Mouse (Mus musculus): ENCODE data around the gene Gm49354. TPM values are rescaled to one million over a fixed set of nuclear protein-coding genes. Genes with fewer than 3 reads are reported as not detected.
"Not testable (repeated sequence)": the region's sequence is repeated elsewhere in the genome, so short reads cannot be mapped to it uniquely, and the experiment has no call there.

Gene Gm49354
- total RNA-seq, 2 experiments from 2014 or later: not detected

DNA sequence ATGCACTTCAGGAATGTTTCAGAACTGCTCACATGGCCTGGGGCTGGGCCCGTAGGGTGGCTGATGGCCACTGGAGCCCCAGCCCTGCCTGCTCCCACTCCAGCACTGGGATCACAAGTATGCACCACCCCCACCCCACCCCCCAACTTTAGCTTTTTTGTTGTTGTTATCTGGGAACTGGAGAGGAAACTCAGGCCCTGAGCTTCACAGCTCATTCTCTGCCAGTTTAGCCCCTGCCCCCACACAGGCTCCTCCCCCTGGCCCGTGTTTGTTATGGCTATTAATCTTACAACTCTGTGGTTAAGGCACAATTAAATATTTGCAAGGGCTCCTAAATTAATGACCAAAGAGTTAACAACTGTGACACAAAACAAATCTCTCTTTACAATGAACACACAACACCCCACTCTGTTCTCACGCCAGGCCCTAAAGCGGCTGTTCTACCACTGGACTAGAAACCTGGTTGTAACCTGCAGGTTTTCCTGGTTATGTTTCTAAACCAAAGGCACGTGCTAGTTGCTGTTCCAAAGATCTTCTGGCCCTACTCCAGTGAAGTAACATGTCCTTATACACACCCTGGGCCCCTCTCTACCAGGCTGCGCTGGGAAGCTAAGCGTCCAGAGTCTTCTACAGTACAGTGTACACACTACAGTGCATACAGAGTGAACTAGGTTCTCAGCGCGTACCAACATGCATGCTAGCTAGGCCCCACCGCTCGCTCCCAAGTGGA is 15.1 kb downstream of the Gm49354 start:
- DNase-seq: peak; percentile 29

DNA sequence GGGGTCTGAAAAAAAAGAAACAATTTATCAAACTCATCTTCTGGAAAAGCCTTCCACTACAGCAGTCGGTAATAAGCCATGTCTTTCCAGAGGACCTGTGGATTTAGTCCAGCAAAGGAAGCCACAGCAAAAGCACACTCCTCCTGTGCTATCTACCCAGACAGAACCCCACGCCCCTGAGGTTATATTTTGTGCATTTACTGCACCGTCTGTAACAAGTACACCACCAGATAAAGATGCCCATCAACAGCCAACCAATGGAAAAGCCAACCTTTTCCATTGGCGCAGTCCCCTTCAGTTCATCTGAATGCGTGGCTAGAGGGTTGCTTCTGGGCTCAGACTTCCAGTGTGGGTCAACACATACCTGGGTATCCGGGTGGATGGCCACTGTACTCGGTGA is 19.3 kb downstream of the Gm49354 start:
- no peak for DNase-seq

DNA sequence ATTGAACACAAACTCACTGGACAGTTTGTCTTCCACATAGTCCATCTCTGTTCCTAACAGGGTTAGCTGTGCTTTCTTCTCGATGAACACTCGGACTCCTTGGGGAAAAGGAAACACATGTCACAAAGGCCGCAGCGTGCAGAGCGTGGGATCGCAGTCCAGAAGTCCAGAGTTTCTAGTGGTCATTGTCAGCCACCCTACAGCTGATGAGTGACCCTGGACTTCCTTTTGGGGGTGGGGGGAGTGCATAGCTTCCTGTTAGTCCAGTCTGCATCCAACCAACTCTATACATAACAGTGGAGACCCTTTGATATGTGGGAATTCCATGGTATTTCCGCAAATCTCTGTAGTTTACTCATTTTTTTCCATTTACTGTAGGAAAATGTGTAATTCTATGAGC is 25.1 kb downstream of the Gm49354 start:
- no peak for DNase-seq

DNA sequence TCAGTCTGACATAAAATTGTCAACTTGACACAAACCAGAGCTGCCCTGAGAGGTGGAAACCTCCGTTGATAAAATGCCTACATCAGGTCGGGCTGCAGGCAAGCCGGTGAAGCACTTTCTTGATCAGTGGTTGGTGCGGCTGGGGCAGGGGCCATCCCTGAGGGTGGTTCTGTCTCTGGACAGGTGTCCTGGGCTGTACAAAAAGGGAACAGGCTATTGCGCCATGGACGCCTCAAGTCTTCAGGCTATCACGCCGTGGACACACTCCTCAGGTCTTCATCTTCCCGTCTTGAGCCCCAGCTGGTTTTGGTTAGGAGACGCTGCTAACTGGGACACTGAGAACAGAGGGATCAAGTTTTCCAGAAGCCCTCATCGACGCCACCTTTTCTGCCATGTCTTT is 31.7 kb downstream of the Gm49354 start:
- DNase-seq: no peak

DNA sequence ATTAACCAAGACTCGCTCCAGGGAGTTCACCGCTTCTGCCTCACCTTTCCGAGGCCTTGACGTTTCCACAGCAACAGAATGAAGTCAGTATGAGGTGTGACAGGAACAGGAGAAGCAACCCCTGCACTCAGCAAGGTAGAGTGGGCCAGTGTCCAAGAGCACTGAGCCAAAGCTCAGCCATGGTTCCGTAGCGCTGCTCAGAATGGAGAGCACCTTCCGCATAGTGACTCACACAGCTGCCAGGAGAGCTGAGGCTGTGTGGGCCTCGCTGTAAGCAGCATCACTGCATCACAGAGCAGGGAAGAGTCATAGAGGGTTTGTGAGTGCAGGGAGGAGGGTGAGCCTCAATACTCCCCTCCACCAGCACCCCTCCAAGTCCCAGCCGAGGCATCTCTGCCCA is 35.3 kb downstream of the Gm49354 start, which contains the start of gene 1700014D04Rik:
1700014D04Rik (minus strand) TSS at position 42 of the 400 bp plus-strand sequence.
- no peak for DNase-seq

GRCm38 (mm10) chr13:59746164-59746563 is 35.9 kb downstream of the Gm49354 start:
- DNase-seq: peak; percentile 40

GRCm38 (mm10) chr13:59745462-59745861 is 36.6 kb downstream of the Gm49354 start:
- DNase-seq: no peak

DNA sequence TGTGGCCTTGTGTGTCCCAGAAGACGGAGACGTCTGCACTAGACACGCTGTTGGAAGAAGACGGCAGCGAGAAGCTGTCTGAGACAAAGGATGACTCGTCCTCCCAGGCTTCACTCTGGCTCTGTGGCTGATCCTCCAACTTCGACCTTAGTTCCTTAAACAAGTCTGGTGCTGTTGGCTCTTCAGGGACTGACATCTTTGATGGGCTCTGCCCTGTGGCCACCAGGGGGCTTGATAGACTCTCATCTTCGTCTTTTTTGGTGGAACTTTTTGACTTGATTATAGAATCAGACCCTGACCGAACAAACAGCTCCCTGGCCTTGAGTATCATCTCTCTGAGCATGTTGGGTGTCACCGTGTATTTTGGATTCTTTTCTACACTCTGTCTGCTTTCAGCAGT is 40.3 kb downstream of the Gm49354 start:
- peak; percentile 46 for DNase-seq

- DNase-seq: peak; percentile 67
These were observed 40.9 kb downstream of the Gm49354 start for GRCm38 (mm10) chr13:59741096-59741495.

DNA sequence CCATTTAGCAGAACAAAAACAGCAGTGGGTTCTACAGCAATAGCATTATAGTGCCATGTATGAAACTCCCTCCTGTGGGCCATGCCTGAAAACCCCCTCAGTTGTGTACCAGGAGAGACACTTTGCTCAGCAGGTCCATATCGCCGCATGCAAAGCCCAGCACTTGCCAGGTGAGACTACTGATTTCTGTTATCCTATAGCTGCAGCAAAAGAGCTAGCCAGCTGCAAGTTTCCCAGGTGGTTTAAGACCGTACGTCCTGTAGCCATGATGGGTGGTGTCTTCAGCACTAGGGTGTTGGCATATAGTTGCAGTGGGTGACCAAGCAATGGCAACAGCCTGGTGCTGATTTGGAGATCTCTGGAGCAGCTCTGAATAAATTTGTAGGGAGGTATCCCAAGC is 42.6 kb downstream of the Gm49354 start:
- no peak for DNase-seq

GRCm38 (mm10) chr13:59738455-59738854 is 43.6 kb downstream of the Gm49354 start:
- no peak for DNase-seq

DNA sequence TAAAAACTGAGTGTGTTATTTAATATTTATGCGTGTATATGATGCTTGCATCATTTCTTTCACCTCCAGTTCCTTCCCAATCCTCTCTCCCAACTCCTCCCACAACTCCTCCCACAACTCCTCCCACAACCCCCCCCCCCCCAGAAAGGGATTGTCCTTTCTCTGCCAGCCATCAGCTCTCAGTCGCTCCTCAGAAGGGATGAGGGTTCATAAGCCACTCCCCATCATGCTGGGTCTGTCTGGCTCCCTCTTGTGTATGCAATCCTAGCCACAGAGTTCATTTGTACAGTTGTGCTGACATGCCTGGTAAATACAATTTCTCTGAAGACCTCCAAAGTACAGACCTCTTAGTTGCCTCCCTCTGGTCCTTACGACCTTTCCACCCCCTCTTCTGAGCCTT is 46.9 kb downstream of the Gm49354 start:
- no peak for DNase-seq

DNA sequence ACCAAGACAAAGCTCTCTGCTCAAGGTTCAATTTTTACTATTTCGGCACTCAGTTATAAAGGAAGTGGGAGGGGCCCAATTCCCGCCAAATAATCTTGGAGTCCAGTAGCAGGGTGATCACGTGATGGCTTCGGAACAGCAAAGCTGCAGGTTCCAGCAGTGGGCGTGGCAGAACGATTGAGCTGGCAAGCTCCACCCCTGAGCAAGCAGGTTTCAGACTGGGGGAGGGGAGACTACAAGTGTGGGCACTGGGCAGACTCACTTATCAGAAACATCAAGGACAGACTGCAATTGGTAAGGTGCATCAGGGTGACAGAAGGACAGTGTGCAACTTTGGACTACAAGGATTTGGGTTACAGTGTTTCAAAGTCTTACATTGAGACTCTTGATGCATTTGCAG is 47.7 kb downstream of the Gm49354 start:
- DNase-seq: not testable (repeated sequence)

DNA sequence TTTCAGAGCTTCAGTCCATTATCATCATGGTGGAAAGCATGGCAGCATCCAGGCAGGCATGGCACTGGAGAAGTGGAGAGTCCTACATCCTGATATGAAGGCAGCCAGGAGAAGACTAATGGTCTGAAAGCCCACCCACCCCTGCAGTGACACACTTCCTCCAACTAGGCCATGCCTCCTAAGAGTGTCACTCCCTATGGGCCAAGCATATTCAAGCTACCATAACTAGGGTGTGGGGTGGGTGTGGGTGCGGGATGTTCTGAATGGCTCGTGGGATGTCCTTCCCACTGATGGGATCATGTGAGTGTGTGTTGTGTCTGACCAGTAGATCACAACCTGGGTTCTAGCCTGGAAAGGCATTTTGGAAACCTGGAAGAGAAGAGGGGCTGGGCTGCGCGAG is 48.1 kb downstream of the Gm49354 start:
- no peak for DNase-seq

DNA sequence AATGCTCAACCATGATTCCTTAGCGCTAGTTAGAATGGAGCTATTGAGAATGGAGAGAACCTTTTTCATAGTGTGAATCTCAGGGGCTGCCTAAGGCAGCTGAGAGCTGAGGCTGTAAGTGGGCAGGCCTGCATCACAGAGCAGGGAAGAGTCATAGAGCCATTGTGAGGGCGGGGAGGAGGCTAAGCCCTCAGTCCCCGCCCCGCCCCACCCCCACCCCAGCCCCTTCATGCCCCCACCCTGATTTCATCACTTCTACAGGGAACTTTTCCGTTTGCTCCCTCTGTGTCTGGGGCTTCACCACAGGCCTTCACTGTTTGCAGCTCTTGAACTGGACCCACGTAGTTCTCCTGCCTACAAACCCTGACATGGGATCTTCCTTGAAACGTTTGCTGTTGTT is 50.4 kb downstream of the Gm49354 start, which contains the start of gene Spata31d1d:
Spata31d1d (minus strand) TSS at position 101 of the 400 bp plus-strand sequence.
- DNase-seq: no peak

GRCm38 (mm10) chr13:59728378-59729093 is 53.5 kb downstream of the Gm49354 start:
- DNase-seq: peak; percentile 90

DNA sequence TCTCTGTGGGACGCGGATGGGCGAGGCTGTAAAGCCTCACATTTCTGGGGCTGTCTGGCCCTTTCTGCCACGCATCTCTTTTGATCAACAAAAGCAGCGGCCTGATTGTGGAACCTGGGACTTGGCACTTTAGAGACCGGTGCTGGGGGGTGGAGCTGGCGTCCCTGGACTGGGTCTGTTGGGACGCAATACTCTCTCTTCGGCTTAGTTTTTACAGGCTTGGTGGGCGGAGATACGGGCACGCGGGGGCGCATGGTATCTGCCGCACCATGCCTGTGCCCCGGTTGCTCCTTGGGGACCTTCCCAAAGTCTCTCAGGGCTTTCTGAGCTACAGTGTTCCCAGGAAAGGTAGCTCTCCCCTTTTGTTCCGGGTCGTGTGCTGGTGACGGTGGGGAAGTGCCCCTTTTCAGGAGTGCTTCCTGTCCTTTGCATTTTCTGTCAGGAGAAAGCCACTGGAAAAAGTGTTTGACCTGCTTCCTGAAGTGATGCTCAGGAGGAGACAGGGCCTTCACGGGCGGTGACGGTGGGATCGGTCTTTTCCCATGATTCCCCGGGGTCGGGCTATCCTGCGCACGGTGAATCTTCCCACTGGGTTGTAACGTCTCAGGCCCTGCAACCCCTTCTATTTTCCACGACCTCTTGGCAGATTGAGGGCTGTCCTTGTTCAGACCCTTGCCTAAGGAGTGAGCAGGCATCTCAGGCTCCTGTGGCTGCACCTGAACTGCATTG is 55.7 kb downstream of the Gm49354 start:
- no peak for DNase-seq

GRCm38 (mm10) chr13:59722089-59722488 is 60.0 kb downstream of the Gm49354 start:
- DNase-seq: not testable (repeated sequence)

DNA sequence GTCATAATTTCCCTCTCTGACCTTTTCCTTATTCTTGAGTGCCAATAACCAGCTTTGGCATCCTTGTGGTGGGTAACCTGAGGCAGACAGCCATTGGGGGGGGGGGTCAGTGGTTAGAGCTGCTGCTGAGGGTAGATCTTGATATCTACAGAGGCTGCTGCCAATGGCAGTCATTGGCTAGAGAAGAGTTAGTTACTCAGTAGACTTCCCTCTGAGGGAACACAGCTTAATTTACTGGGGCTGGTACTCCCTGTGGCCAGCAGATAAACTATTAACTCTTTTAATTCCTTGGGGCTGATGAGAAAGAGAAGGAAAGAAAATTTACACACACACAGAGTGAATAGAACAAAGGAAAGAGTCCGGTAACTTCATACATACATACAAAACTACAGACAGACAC is 62.6 kb downstream of the Gm49354 start:
- no peak for DNase-seq

DNA sequence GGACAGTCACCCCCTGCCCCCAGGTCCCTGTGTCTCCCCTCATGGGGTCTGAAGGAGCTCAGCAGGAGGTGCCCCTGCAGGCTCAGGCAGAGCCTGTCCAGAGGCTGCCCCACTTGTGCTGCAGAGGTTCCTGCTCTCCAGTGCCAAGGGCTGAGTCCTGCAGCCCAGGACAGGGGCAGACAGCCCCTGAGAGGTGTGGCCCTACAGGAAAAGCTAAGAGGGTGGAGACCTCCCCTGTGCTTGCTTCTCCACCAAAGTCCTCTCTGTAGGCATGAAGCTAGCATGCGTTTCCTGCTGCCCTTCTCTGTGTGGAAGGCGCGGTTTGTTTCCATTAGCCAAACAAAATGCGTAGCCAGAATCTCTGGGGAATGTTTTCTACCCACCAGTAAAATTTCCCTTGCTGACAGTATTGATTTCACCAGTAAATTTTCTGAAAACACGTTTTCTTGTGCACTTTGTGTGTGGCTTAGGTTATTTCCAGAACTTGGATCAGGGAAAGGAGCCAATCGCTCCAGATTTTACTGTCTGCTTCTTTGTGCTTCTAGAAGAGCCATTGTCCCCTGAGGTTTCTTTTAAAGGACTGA is 63.1 kb downstream of the Gm49354 start:
- peak; percentile 22 for DNase-seq

DNA sequence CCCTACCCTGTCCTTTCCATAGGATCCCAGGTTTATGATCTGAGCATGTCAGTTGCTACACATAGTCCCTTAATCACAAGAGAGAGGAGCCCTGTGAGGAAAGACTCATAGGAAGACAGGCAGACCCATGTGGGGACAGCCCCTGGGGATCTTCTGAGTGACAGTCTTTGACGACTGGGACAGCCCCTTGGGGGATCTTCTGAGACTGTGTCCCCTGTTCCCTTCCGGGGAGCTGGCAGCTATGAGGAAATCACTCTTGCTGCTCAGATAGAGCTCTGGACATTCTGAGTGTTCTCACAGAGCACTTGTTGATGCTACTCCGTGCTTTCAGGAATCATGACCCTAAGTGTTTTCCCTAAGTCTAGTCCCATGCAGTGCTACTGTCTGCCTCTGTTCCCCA is 68.3 kb downstream of the Gm49354 start:
- no peak for DNase-seq

DNA sequence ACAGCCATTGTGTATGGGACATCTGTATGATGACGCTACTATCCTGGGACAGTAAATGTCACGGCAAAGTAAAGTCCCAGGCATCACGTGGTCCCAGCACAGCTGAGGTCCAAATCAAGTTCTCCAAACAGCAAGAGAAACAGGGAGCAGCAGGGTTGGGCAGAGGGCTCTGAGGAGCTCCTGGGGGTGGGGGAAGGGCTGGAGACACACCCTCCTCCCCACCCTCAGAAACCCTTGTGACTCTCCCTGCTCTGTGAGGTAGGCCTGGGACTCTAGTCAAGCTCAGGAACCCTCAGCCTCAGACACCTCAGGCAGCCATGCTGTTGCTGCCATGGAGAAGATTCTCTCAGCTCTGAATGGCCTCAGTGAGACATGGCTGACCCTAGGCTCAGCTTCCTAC is 70.1 kb downstream of the Gm49354 start, which contains the start of gene Spata31d1b:
Spata31d1b (plus strand) TSS at position 301 of the 400 bp plus-strand sequence.
- DNase-seq: not testable (repeated sequence)

- no peak for DNase-seq
These were observed 71.8 kb downstream of the Gm49354 start, which contains the start of gene Spata31d1a for GRCm38 (mm10) chr13:59710230-59710629. Spata31d1a (minus strand) TSS chr13:59710330.

Measured in heart, postnatal 4 days (tissue).